Mouse (Mus musculus): ENCODE results near the gene Cbfa2t3. TPM values are rescaled to one million over a fixed set of nuclear protein-coding genes. Genes with fewer than 3 reads are reported as not detected.

The Cbfa2t3 gene
- polyA plus RNA-seq, 1 experiment from 2014 or later: 22.2 TPM

GRCm38 (mm10) chr8:122735110-122735509, 36.2 kb upstream of the Cbfa2t3 start:
- Histone ChIP-seq H3K36me3 (no peaks in the 10 kb centered on the region), H3K9me3 (no peaks in the 10 kb centered on the region), H3K9ac (0 out of 2 replicates have a peak overlapping the region, but pooled peaks have one; percentile 3), H3K27me3 (no peaks in the 10 kb centered on the region), H3K27ac (replicated peaks) (peak overlapping the region; percentile 95), H3K4me2 (no peak overlapping the region), H3K4me1 (replicated peaks) (peaks cover 63% of the 10 kb centered on the region), H3K4me3 (no peak overlapping the region)
- no peak for ATAC-seq (ENCODE audit: low read depth)
- 51% methylated on average over 3 of the region's 3 CpGs for WGBS

GRCm38 (mm10) chr8:122728630-122729029, 29.7 kb upstream of the Cbfa2t3 start:
- no peak for ATAC-seq (ENCODE audit: low read depth)
- Histone ChIP-seq H3K4me3 (no peak overlapping the region), H3K4me1 (replicated peaks) (peaks cover 23% of the 10 kb centered on the region), H3K27ac (replicated peaks) (no peak overlapping the region), H3K27me3 (no peaks in the 10 kb centered on the region), H3K36me3 (no peaks in the 10 kb centered on the region), H3K9ac (no peak overlapping the region), H3K9me3 (no peaks in the 10 kb centered on the region), H3K4me2 (no peak overlapping the region)
- 10% methylated on average over 3 of the region's 3 CpGs for WGBS

- no peak overlapping the region for H3K27ac ChIP-seq (replicated peaks)
- no peak overlapping the region for H3K9ac ChIP-seq
- no peak overlapping the region for H3K4me3 ChIP-seq
- H3K36me3 ChIP-seq: no peaks in the 10 kb centered on the region
- H3K9me3 ChIP-seq: no peaks in the 10 kb centered on the region
- peaks cover 22% of the 10 kb centered on the region for H3K4me1 ChIP-seq (replicated peaks)
- no peak overlapping the region for H3K4me2 ChIP-seq
- 64% methylated on average over 5 of the region's 5 CpGs for WGBS
- H3K27me3 ChIP-seq: 0 out of 2 replicates have a peak, but pooled peaks cover 8% of the 10 kb centered on the region
- no peak for ATAC-seq (ENCODE audit: low read depth)
These were observed 28.5 kb upstream of the Cbfa2t3 start for GRCm38 (mm10) chr8:122727412-122727811.

- Histone ChIP-seq H3K4me3 (no peak overlapping the region), H3K4me1 (replicated peaks) (peaks cover 22% of the 10 kb centered on the region), H3K27ac (replicated peaks) (no peak overlapping the region), H3K36me3 (no peaks in the 10 kb centered on the region), H3K4me2 (no peak overlapping the region), H3K9me3 (no peaks in the 10 kb centered on the region), H3K9ac (no peak overlapping the region), H3K27me3 (0 out of 2 replicates have a peak, but pooled peaks cover 10% of the 10 kb centered on the region)
- WGBS: 72% methylated on average over 2 of the region's 2 CpGs
- ATAC-seq (ENCODE audit: low read depth): no peak
These were observed 27.9 kb upstream of the Cbfa2t3 start for GRCm38 (mm10) chr8:122726789-122727188.

- Histone ChIP-seq H3K9me3 (no peaks in the 10 kb centered on the region), H3K4me3 (no peak overlapping the region), H3K4me2 (no peak overlapping the region), H3K27ac (replicated peaks) (no peak overlapping the region), H3K27me3 (0 out of 2 replicates have a peak, but pooled peaks cover 10% of the 10 kb centered on the region), H3K4me1 (replicated peaks) (peaks cover 37% of the 10 kb centered on the region), H3K36me3 (no peaks in the 10 kb centered on the region), H3K9ac (no peak overlapping the region)
- 91% methylated on average over 6 of the region's 6 CpGs for WGBS
- ATAC-seq (ENCODE audit: low read depth): no peak
These were observed 26.3 kb upstream of the Cbfa2t3 start for GRCm38 (mm10) chr8:122725187-122725586.

GRCm38 (mm10) chr8:122720811-122721640, 22.1 kb upstream of the Cbfa2t3 start:
- peaks cover 32% of the 10 kb centered on the region for H3K4me1 ChIP-seq (replicated peaks)
- H3K4me2 ChIP-seq: peak overlapping the region; percentile 34
- peaks cover 17% of the 10 kb centered on the region; the same call in 1 of the 2 replicates for H3K27me3 ChIP-seq
- WGBS: 48% methylated on average over 14 of the region's 14 CpGs
- H3K27ac ChIP-seq (replicated peaks): peak overlapping the region; percentile 89
- H3K9ac ChIP-seq: peak overlapping the region; percentile 59
- ATAC-seq (ENCODE audit: low read depth): peak; percentile 49
- H3K4me3 ChIP-seq: no peak overlapping the region
- H3K9me3 ChIP-seq: no peaks in the 10 kb centered on the region
- H3K36me3 ChIP-seq: no peaks in the 10 kb centered on the region

- H3K27me3 ChIP-seq: peaks cover 17% of the 10 kb centered on the region; the same call in 1 of the 2 replicates
These were observed 21.3 kb upstream of the Cbfa2t3 start for GRCm38 (mm10) chr8:122720070-122720729.

GRCm38 (mm10) chr8:122719500-122720065, 20.7 kb upstream of the Cbfa2t3 start:
- Histone ChIP-seq H3K27ac (replicated peaks) (peak overlapping the region; percentile 89), H3K4me3 (no peak overlapping the region), H3K9me3 (no peaks in the 10 kb centered on the region), H3K4me2 (peak overlapping the region; percentile 34; the same call in 1 of the 2 replicates), H3K36me3 (no peaks in the 10 kb centered on the region), H3K4me1 (replicated peaks) (peaks cover 32% of the 10 kb centered on the region), H3K27me3 (peaks cover 17% of the 10 kb centered on the region; the same call in 1 of the 2 replicates), H3K9ac (0 out of 2 replicates have a peak overlapping the region, but pooled peaks have one; percentile 59)
- ATAC-seq (ENCODE audit: low read depth): peak; percentile 30; the same call in 1 of the 2 replicates
- 39% methylated on average over 7 of the region's 7 CpGs for WGBS

More at GRCm38 (mm10) chr8:122720070-122720729, 21.3 kb upstream of the Cbfa2t3 start:
- Histone ChIP-seq H3K4me2 (peak overlapping the region; percentile 34), H3K27ac (replicated peaks) (peak overlapping the region; percentile 89), H3K4me1 (replicated peaks) (peaks cover 32% of the 10 kb centered on the region), H3K4me3 (no peak overlapping the region), H3K9me3 (no peaks in the 10 kb centered on the region), H3K36me3 (no peaks in the 10 kb centered on the region), H3K9ac (peak overlapping the region; percentile 59)
- peak; percentile 52 for ATAC-seq (ENCODE audit: low read depth)
- 9% methylated on average over 25 of the region's 25 CpGs for WGBS

GRCm38 (mm10) chr8:122718711-122719499, 20.0 kb upstream of the Cbfa2t3 start:
- ATAC-seq (ENCODE audit: low read depth): no peak
- 79% methylated on average over 14 of the region's 14 CpGs for WGBS

GRCm38 (mm10) chr8:122717869-122718509, 19.1 kb upstream of the Cbfa2t3 start:
- WGBS: 85% methylated on average over 10 of the region's 10 CpGs
- Histone ChIP-seq H3K9me3 (no peaks in the 10 kb centered on the region), H3K9ac (no peak overlapping the region), H3K4me3 (no peak overlapping the region), H3K4me2 (no peak overlapping the region), H3K27me3 (peaks cover 15% of the 10 kb centered on the region; the same call in 1 of the 2 replicates), H3K27ac (replicated peaks) (no peak overlapping the region), H3K36me3 (no peaks in the 10 kb centered on the region), H3K4me1 (replicated peaks) (peaks cover 35% of the 10 kb centered on the region)
- ATAC-seq (ENCODE audit: low read depth): no peak

More at GRCm38 (mm10) chr8:122718711-122719499, 20.0 kb upstream of the Cbfa2t3 start:
- Histone ChIP-seq H3K9ac (no peak overlapping the region), H3K4me2 (no peak overlapping the region), H3K27me3 (peaks cover 17% of the 10 kb centered on the region; the same call in 1 of the 2 replicates), H3K9me3 (no peaks in the 10 kb centered on the region), H3K4me1 (replicated peaks) (peaks cover 32% of the 10 kb centered on the region), H3K36me3 (no peaks in the 10 kb centered on the region), H3K27ac (replicated peaks) (no peak overlapping the region), H3K4me3 (no peak overlapping the region)

GRCm38 (mm10) chr8:122716566-122716965, 17.7 kb upstream of the Cbfa2t3 start:
- Histone ChIP-seq H3K27me3 (peaks cover 7% of the 10 kb centered on the region; the same call in 1 of the 2 replicates), H3K4me2 (no peak overlapping the region), H3K9me3 (no peaks in the 10 kb centered on the region), H3K27ac (replicated peaks) (no peak overlapping the region), H3K4me3 (no peak overlapping the region), H3K4me1 (replicated peaks) (peaks cover 48% of the 10 kb centered on the region), H3K9ac (no peak overlapping the region), H3K36me3 (no peaks in the 10 kb centered on the region)
- no peak for ATAC-seq (ENCODE audit: low read depth)
- WGBS: 68% methylated on average over 8 of the region's 8 CpGs

Measured in neural tube, embryonic 13.5 days (tissue).